Mouse (Mus musculus): ENCODE results near the gene Exosc1.

Gene Exosc1

DNA sequence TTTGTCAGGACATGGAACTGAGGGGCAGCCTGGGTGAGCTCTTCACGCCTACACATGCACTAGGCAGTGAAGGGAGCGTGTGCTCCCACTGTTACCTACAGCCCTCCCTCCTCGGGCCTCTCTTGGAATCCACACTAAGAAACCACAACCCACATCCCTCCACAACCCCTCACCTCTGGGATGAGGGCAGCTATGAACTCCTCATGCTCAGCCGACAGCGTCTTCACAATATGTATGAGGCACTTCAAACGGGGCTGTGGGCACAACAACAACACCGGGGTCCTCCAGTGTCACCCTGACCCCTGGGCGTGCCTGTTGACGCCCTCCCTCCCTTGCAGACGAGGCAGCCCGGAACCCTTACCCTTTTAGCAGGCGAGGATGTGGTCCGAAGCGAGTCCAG, 58.9 kb downstream of the Exosc1 start:
- no peak for DNase-seq (ENCODE audit: extremely low spot score)

Data from embryo, embryonic 9.5 days (tissue).